Mouse (Mus musculus): ENCODE data around the gene Ptch2. TPM values are rescaled to one million over a fixed set of nuclear protein-coding genes. Genes with fewer than 3 reads are reported as not detected.

The Ptch2 gene
- total and polyA plus RNA-seq, 3 experiments, result 0.33 TPM; not detected in 2

- Histone ChIP-seq H3K9me3 (replicated peaks; ENCODE audit: insufficient read depth, low read length) (no peaks in the 10 kb centered on the region), H3K27me3 (ENCODE audit: control insufficient read depth in 1 of 2, insufficient read depth in 2 of 2, low read length in 2 of 2) (no peaks in the 10 kb centered on the region), H3K4me3 (ENCODE audit: control insufficient read depth in 1 of 2, insufficient read depth in 1 of 2, low read depth in 2 of 2, low read length in 2 of 2) (peak overlapping the region in 1 of 2 experiments; percentile 82; a peak in 1 of 4 replicates), H3K36me3 (ENCODE audit: control insufficient read depth in 1 of 2, insufficient read depth in 2 of 2, low read length in 2 of 2) (peaks cover 0 to 4% of the 10 kb centered on the region in 2 experiments; a peak in 2 of 4 replicates), H3K9ac (ENCODE audit: control insufficient read depth, low read depth, low read length, poor library complexity, severe bottlenecking) (no peak overlapping the region; the same call in 1 of the 2 replicates), H3K79me2 (ENCODE audit: control insufficient read depth, insufficient read depth, low read length, poor library complexity) (peaks cover 9% of the 10 kb centered on the region), H3K27ac (ENCODE audit: control insufficient read depth, low read depth, low read length) (no peak overlapping the region), H3K4me1 (ENCODE audit: control insufficient read depth in 1 of 2, insufficient read depth in 2 of 2, low read length in 2 of 2) (peaks cover 7 to 27% of the 10 kb centered on the region in 2 experiments)
- DNase-seq (ENCODE audit: low read depth, low spot score), result no peak
- no peak for TF ChIP-seq MAX (IDR thresholded peaks at IDR 0.05; ENCODE audit: low read length)
- peak; percentile 54; the same call in 1 of the 2 replicates for TF ChIP-seq USF1 (IDR thresholded peaks at IDR 0.05; ENCODE audit: low read depth, low read length)
These were observed 38.7 kb downstream of the Ptch2 start for GRCm38 (mm10) chr4:117134601-117134995.

- peak overlapping the region; percentile 51 to 64 for H3K4me3 ChIP-seq (ENCODE audit: control insufficient read depth in 1 of 2, insufficient read depth in 1 of 2, low read depth in 2 of 2, low read length in 2 of 2)
- peaks cover 0 to 4% of the 10 kb centered on the region in 2 experiments; a peak in 2 of 4 replicates for H3K36me3 ChIP-seq (ENCODE audit: control insufficient read depth in 1 of 2, insufficient read depth in 2 of 2, low read length in 2 of 2)
- H3K79me2 ChIP-seq (ENCODE audit: control insufficient read depth, insufficient read depth, low read length, poor library complexity), result peaks cover 9% of the 10 kb centered on the region
- H3K27me3 ChIP-seq (ENCODE audit: control insufficient read depth in 1 of 2, insufficient read depth in 2 of 2, low read length in 2 of 2), result no peaks in the 10 kb centered on the region
- peak; percentile 79 for DNase-seq (ENCODE audit: low read depth, low spot score)
- peak overlapping the region; percentile 72 for H3K9ac ChIP-seq (ENCODE audit: control insufficient read depth, low read depth, low read length, poor library complexity, severe bottlenecking)
- H3K4me1 ChIP-seq (ENCODE audit: control insufficient read depth in 1 of 2, insufficient read depth in 2 of 2, low read length in 2 of 2), result peaks cover 7 to 27% of the 10 kb centered on the region in 2 experiments
- H3K27ac ChIP-seq (ENCODE audit: control insufficient read depth, low read depth, low read length), result peak overlapping the region; percentile 81
- H3K9me3 ChIP-seq (replicated peaks; ENCODE audit: insufficient read depth, low read length), result no peaks in the 10 kb centered on the region
- TF ChIP-seq MAFK (IDR thresholded peaks at IDR 0.05; ENCODE audit: borderline replicate concordance, low read depth, low read length), result peak; percentile 84; the same call in 1 of the 2 replicates
- no peak for TF ChIP-seq BHLHE40 (IDR thresholded peaks at IDR 0.05; ENCODE audit: borderline replicate concordance, low read depth, low read length)
- TF ChIP-seq MYB (IDR thresholded peaks at IDR 0.05; ENCODE audit: low read depth, low read length), result no peak
- TF ChIP-seq RCOR1 (IDR thresholded peaks at IDR 0.05; ENCODE audit: low read depth, low read length), result no peak
- no peak for TF ChIP-seq UBTF (IDR thresholded peaks at IDR 0.05; ENCODE audit: borderline replicate concordance, insufficient read depth, low read depth, low read length)
- no peak for TF ChIP-seq CTCF (IDR thresholded peaks at IDR 0.05 in 2 of 3, conservative IDR thresholded peaks at IDR 0.05 in 1 of 3; ENCODE audit: control insufficient read depth in 1 of 3, insufficient read depth in 1 of 3, low read depth in 2 of 3, low read length in 3 of 3, poor library complexity in 1 of 3, severe bottlenecking in 1 of 3)
- peak; percentile 58; the same call in 1 of the 2 replicates for TF ChIP-seq JUND (IDR thresholded peaks at IDR 0.05; ENCODE audit: low read depth, low read length)
- no peak for TF ChIP-seq SMC3 (IDR thresholded peaks at IDR 0.05; ENCODE audit: low read depth, low read length)
- TF ChIP-seq RAD21 (IDR thresholded peaks at IDR 0.05; ENCODE audit: low read depth, low read length), result no peak
- TF ChIP-seq ZC3H11A (IDR thresholded peaks at IDR 0.05; ENCODE audit: low read depth, low read length), result no peak
- no peak for TF ChIP-seq CHD1 (IDR thresholded peaks at IDR 0.05; ENCODE audit: low read depth, low read length)
- TF ChIP-seq MAZ (IDR thresholded peaks at IDR 0.05; ENCODE audit: low read depth, low read length), result no peak
- no peak for TF ChIP-seq KAT2A (conservative IDR thresholded peaks at IDR 0.05; ENCODE audit: low read depth, low read length)
- TF ChIP-seq ELF1 (IDR thresholded peaks at IDR 0.05; ENCODE audit: low read depth, low read length), result 0 out of 2 replicates have a peak, but pooled peaks have one; percentile 20
- no peak; the same call in 1 of the 2 replicates for TF ChIP-seq SIN3A (IDR thresholded peaks at IDR 0.05; ENCODE audit: low read length)
- peak; percentile 86 for TF ChIP-seq NELFE (IDR thresholded peaks at IDR 0.05; ENCODE audit: low read depth, low read length)
- TF ChIP-seq GABPA (IDR thresholded peaks at IDR 0.05; ENCODE audit: low read depth, low read length), result peak; percentile 89
- TF ChIP-seq USF1 (IDR thresholded peaks at IDR 0.05; ENCODE audit: low read depth, low read length), result 0 out of 2 replicates have a peak, but pooled peaks have one; percentile 0
- TF ChIP-seq MEF2A (IDR thresholded peaks at IDR 0.05; ENCODE audit: extremely low read depth, insufficient replicate concordance, low read depth, low read length, poor library complexity, severe bottlenecking), result no peak
- TF ChIP-seq E2F4 (IDR thresholded peaks at IDR 0.05; ENCODE audit: borderline replicate concordance, low read depth, low read length), result no peak
- TF ChIP-seq TAL1 (IDR thresholded peaks at IDR 0.05; ENCODE audit: low read length), result no peak
- peak in 1 of 2 experiments; percentile 89; a peak in 2 of 4 replicates for TF ChIP-seq POLR2A (IDR thresholded peaks at IDR 0.05; ENCODE audit: control insufficient read depth in 1 of 2, insufficient read depth in 1 of 2, low read depth in 1 of 2, low read length in 2 of 2, poor library complexity in 1 of 2)
- TF ChIP-seq ZNF384 (IDR thresholded peaks at IDR 0.05; ENCODE audit: low read depth, low read length), result no peak
- no peak for TF ChIP-seq ZKSCAN1 (IDR thresholded peaks at IDR 0.05; ENCODE audit: low read depth, low read length)
- peak; percentile 67; the same call in 1 of the 2 replicates for TF ChIP-seq MXI1 (IDR thresholded peaks at IDR 0.05; ENCODE audit: low read depth, low read length)
- TF ChIP-seq GATA1 (IDR thresholded peaks at IDR 0.05; ENCODE audit: low read depth, low read length), result no peak
- peak; percentile 45; the same call in 1 of the 2 replicates for TF ChIP-seq ETS1 (IDR thresholded peaks at IDR 0.05; ENCODE audit: low read depth, low read length)
- peak; percentile 70 for TF ChIP-seq MAX (IDR thresholded peaks at IDR 0.05; ENCODE audit: low read length)
- peak; percentile 78; the same call in 1 of the 2 replicates for TF ChIP-seq POLR2AphosphoS2 (IDR thresholded peaks at IDR 0.05; ENCODE audit: low read length)
- no peak for TF ChIP-seq HCFC1 (IDR thresholded peaks at IDR 0.05; ENCODE audit: low read depth, low read length)
- peak; percentile 45; the same call in 1 of the 2 replicates for TF ChIP-seq TCF12 (IDR thresholded peaks at IDR 0.05; ENCODE audit: low read depth, low read length)
These were observed 40.2 kb downstream of the Ptch2 start for GRCm38 (mm10) chr4:117136034-117136433.

Measured in MEL (cell line).